Mouse (Mus musculus) liver, embryonic 11.5 days (tissue): ENCODE measurements around the gene Pigl. TPM values are rescaled to one million over a fixed set of nuclear protein-coding genes. Genes with fewer than 3 reads are reported as not detected.

Source experiments
- ATAC-seq: fragments of 200-750 bp; cut with Nextera tagmentation; replicated peaks from 2 replicates; pipeline ENCODE4 v1.8.0; 2017; ENCODE audit warnings: moderate number of reproducible peaks, mild to moderate bottlenecking, moderate TSS enrichment, moderate library complexity; ENCODE audit not compliant: low FRiP score
- DNase-seq: peaks from one replicate; pipeline ENCODE4 v3.0.0-alpha.2; 2017; ENCODE audit warnings: low spot score
- H3K27ac ChIP-seq: fragments of 300-500 bp; sonication (generic); 2 replicates; pipeline ENCODE4 v1.5.1; 2014; ENCODE audit warnings: mild to moderate bottlenecking, low read depth, low read length, control low read depth
- H3K27me3 ChIP-seq: fragments of 300-500 bp; sonication (generic); replicated peaks from 2 replicates; pipeline ENCODE4 v1.6.1; 2014; ENCODE audit warnings: low read length, mixed read lengths; ENCODE audit not compliant: control insufficient read depth, insufficient read depth
- H3K36me3 ChIP-seq: fragments of 300-500 bp; sonication (generic); 2 replicates; pipeline ENCODE4 v1.6.1; 2014; ENCODE audit warnings: mild to moderate bottlenecking, low read length, moderate library complexity, mixed read lengths; ENCODE audit not compliant: control insufficient read depth, insufficient read depth
- H3K4me1 ChIP-seq: fragments of 300-500 bp; sonication (generic); replicated peaks from 2 replicates; pipeline ENCODE4 v1.6.1; 2014; ENCODE audit warnings: low read length, mixed read lengths; ENCODE audit not compliant: control insufficient read depth, insufficient read depth
- H3K4me2 ChIP-seq: fragments of 300-500 bp; sonication (generic); 2 replicates; pipeline ENCODE4 v1.6.1; 2014; ENCODE audit warnings: mild to moderate bottlenecking, control low read depth, moderate library complexity
- H3K4me3 ChIP-seq: fragments of 300-500 bp; sonication (generic); 2 replicates; pipeline ENCODE4 v1.5.1; 2014; ENCODE audit warnings: low read depth, low read length, control low read depth
- H3K9ac ChIP-seq: fragments of 300-500 bp; sonication (generic); 2 replicates; pipeline ENCODE4 v1.6.1; 2014; ENCODE audit warnings: low read depth, low read length, control low read depth
- H3K9me3 ChIP-seq: fragments of 300-500 bp; sonication (generic); 2 replicates; pipeline ENCODE4 v1.6.1; 2016; ENCODE audit warnings: low read length, inconsistent platforms, mixed read lengths; ENCODE audit not compliant: control insufficient read depth
- WGBS: fragments of 180-500 bp; shearing (Covaris S2); extraction: QIAGEN DNeasy Blood & Tissue Kit; methylation state at CpG from one replicate; pipeline ENCODE4 v1.1.7; 2014; 5-methylcytosine and 5-hydroxymethylcytosine counted together
- polyA plus RNA-seq: library from polyadenylated mRNA; unstranded; fragments of >200 nt; fragmentation: Nextera tagmentation; extraction: Ambion mirVana; gene quantifications from 2 replicates; pipeline ENCODE4 v1.2.1, GENCODE M21; 2014

Gene Pigl
- polyA plus RNA-seq, 1 experiment from 2014 or later: 15.7 TPM

- no peaks in the 10 kb centered on the region; the same call in 1 of the 2 replicates for H3K4me1 ChIP-seq
- no peaks in the 10 kb centered on the region for H3K36me3 ChIP-seq
- peak overlapping the region; percentile 47 for H3K4me3 ChIP-seq
- DNase-seq (no peak), ATAC-seq (no peak)
- H3K9ac ChIP-seq: peak overlapping the region; percentile 49
- H3K9me3 ChIP-seq: no peaks in the 10 kb centered on the region
- WGBS: 29% methylated on average over 43 of the region's 43 CpGs
- H3K4me2 ChIP-seq: peak overlapping the region; percentile 79
- no peak overlapping the region for H3K27ac ChIP-seq
- H3K27me3 ChIP-seq: no peaks in the 10 kb centered on the region
These were observed 102.3 kb downstream of the Pigl start for GRCm38 (mm10) chr11:62560463-62561016.

- WGBS: 82% methylated on average over 2 of the region's 2 CpGs
- H3K27ac ChIP-seq: no peak overlapping the region
- no peaks in the 10 kb centered on the region for H3K9me3 ChIP-seq
These were observed 105.3 kb downstream of the Pigl start for GRCm38 (mm10) chr11:62563590-62563989.

More at GRCm38 (mm10) chr11:62563590-62563989, 105.3 kb downstream of the Pigl start:
- Histone ChIP-seq H3K4me3 (no peak overlapping the region), H3K27me3 (no peaks in the 10 kb centered on the region), H3K9ac (no peak overlapping the region), H3K36me3 (no peaks in the 10 kb centered on the region), H3K4me1 (peaks cover 4% of the 10 kb centered on the region; the same call in 1 of the 2 replicates), H3K4me2 (no peak overlapping the region)
- no peak for DNase-seq
- no peak for ATAC-seq

Other genes starting within 250 kb of the Pigl start
- 0.64 and 0.99 TPM in 2 replicates for gene Adora2b, start 209.5 kb upstream of the Pigl start, polyA plus RNA-seq
- 18.6 and 20.8 TPM in 2 replicates for gene Zswim7, start 177.1 kb upstream of the Pigl start, polyA plus RNA-seq
- gene Ttc19, start 177.0 kb upstream of the Pigl start, polyA plus RNA-seq: 9.0 and 9.9 TPM in 2 replicates
- 133 and 144 TPM in 2 replicates for gene Ncor1, start 81 bp downstream of the Pigl start, polyA plus RNA-seq
- 34.3 and 38.4 TPM in 2 replicates for gene Cenpv, start 80.8 kb downstream of the Pigl start, polyA plus RNA-seq
- gene Ubb, start 92.7 kb downstream of the Pigl start, polyA plus RNA-seq: 2,001 and 2,023 TPM in 2 replicates
- 9.7 and 10.9 TPM in 2 replicates for gene Trpv2, start 116.0 kb downstream of the Pigl start, polyA plus RNA-seq
- 6.7 and 8.1 TPM in 2 replicates for gene Lrrc75a, start 190.1 kb downstream of the Pigl start, polyA plus RNA-seq
- 25.7 and 26.1 TPM in 2 replicates for gene Mmgt2, start 190.2 kb downstream of the Pigl start, polyA plus RNA-seq